Mouse (Mus musculus): ENCODE measurements around the gene Kcna10. TPM values are rescaled to one million over a fixed set of nuclear protein-coding genes. Genes with fewer than 3 reads are reported as not detected.

The Kcna10 gene
- not detected in 2 replicates for polyA plus RNA-seq (2011; ENCODE audit: insufficient read depth, insufficient read length, low read depth, missing spikeins)

DNA sequence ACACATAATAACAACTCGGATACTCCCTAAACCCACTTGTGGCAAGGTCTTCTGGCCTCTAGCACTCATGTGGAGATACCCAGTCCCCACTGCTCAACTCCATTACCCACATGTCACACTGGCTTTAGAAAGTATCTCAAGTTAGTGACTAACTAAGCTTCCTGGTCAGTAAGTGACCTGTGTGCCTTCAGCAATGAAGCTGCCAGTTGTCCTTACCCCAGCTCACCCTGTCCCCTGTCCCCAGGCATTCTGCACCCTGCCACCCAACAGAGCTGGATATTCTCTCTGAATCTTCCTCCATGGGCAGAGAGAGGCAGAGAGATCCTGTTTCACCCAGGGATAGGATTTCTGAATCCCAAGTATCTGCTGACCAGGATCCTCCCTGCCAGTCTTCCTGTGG lies at the start of gene Kcna10:
Gene Kcna10 (plus strand): TSS at position 301 of the 400 bp plus-strand sequence.
- TF ChIP-seq EP300 (IDR thresholded peaks at IDR 0.05; ENCODE audit: insufficient read depth, low read depth, low read length) (no peak), CTCF (IDR thresholded peaks at IDR 0.05; ENCODE audit: low read depth, low read length) (no peak), POLR2A (IDR thresholded peaks at IDR 0.05; ENCODE audit: insufficient read depth, low read length) (no peak)
- Histone ChIP-seq H3K4me1 (ENCODE audit: control insufficient read depth, insufficient read depth, low read length) (no peaks in the 10 kb centered on the region), H3K9me3 (replicated peaks; ENCODE audit: control insufficient read depth, insufficient read depth, low read length, poor library complexity, severe bottlenecking) (no peaks in the 10 kb centered on the region), H3K9ac (ENCODE audit: low read depth, poor library complexity, severe bottlenecking) (no peak within 1 kb of the TSS), H3K27ac (ENCODE audit: insufficient read depth, low read length) (no peak within 1 kb of the TSS), H3K27me3 (ENCODE audit: control insufficient read depth, insufficient read depth, low read length, poor library complexity, severe bottlenecking) (no peaks in the 10 kb centered on the region; the same call in 1 of the 2 replicates), H3K36me3 (ENCODE audit: control insufficient read depth, insufficient read depth, low read length, poor library complexity, severe bottlenecking) (no peaks in the 10 kb centered on the region), H3K4me3 (ENCODE audit: low read depth, low read length) (no peak within 1 kb of the TSS)

DNA sequence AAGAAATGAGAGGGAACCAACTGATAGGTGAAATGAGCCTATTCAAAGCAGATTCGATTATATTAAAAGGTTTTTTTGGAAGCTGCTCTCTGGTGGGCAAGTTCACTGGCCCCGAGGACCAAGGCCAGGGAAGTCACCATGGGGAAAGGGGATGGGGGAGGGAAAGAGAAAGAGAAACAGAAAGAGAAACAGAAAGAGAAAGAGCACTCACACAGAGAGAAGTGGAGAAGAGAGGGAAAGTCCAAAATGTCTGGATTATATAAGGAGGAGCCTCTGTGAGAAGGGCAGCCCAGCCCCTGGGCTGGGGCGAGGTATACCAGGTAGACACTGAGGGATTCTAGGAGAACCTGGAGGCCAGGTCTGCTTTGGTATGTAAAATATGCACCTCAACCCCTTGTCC lies 48.4 kb upstream of the Kcna10 start:
- TF ChIP-seq EP300 (IDR thresholded peaks at IDR 0.05; ENCODE audit: insufficient read depth, low read depth, low read length) (no peak), POLR2A (IDR thresholded peaks at IDR 0.05; ENCODE audit: insufficient read depth, low read length) (no peak), CTCF (IDR thresholded peaks at IDR 0.05; ENCODE audit: low read depth, low read length) (no peak)
- no peaks in the 10 kb centered on the region for H3K27me3 ChIP-seq (ENCODE audit: control insufficient read depth, insufficient read depth, low read length, poor library complexity, severe bottlenecking)
- no peaks in the 10 kb centered on the region for H3K9me3 ChIP-seq (replicated peaks; ENCODE audit: control insufficient read depth, insufficient read depth, low read length, poor library complexity, severe bottlenecking)

DNA sequence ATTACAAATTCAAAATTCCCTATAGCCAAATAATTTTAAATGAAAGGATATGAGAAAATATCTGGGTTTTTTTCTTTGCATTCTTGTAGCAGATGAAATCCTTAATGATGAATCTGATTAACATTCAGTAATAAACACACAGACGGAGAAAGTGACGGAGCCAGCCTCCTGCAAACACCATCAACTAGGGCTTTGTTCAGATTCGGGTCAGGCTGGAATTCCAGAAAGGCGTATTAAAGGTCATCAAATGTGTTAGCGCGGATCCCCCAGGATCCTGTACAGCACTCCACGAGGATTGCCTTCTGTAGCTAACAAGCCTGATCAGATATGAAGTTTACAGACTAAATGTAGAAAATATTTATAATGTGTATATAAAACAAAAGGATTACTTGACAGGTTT lies 35.7 kb upstream of the Kcna10 start:
- Histone ChIP-seq H3K27me3 (ENCODE audit: control insufficient read depth, insufficient read depth, low read length, poor library complexity, severe bottlenecking) (no peaks in the 10 kb centered on the region), H3K9ac (ENCODE audit: low read depth, poor library complexity, severe bottlenecking) (no peak overlapping the region), H3K4me3 (ENCODE audit: low read depth, low read length) (no peak overlapping the region), H3K9me3 (replicated peaks; ENCODE audit: control insufficient read depth, insufficient read depth, low read length, poor library complexity, severe bottlenecking) (no peaks in the 10 kb centered on the region), H3K36me3 (ENCODE audit: control insufficient read depth, insufficient read depth, low read length, poor library complexity, severe bottlenecking) (no peaks in the 10 kb centered on the region), H3K4me1 (ENCODE audit: control insufficient read depth, insufficient read depth, low read length) (no peaks in the 10 kb centered on the region), H3K27ac (ENCODE audit: insufficient read depth, low read length) (no peak overlapping the region)
- no peak for TF ChIP-seq POLR2A (IDR thresholded peaks at IDR 0.05; ENCODE audit: insufficient read depth, low read length)

More for the DNA sequence above, 48.4 kb upstream of the Kcna10 start:
- H3K4me3 ChIP-seq (ENCODE audit: low read depth, low read length), result no peak overlapping the region
- H3K9ac ChIP-seq (ENCODE audit: low read depth, poor library complexity, severe bottlenecking), result no peak overlapping the region
- no peak overlapping the region for H3K27ac ChIP-seq (ENCODE audit: insufficient read depth, low read length)
- no peaks in the 10 kb centered on the region for H3K4me1 ChIP-seq (ENCODE audit: control insufficient read depth, insufficient read depth, low read length)
- no peaks in the 10 kb centered on the region for H3K36me3 ChIP-seq (ENCODE audit: control insufficient read depth, insufficient read depth, low read length, poor library complexity, severe bottlenecking)

DNA sequence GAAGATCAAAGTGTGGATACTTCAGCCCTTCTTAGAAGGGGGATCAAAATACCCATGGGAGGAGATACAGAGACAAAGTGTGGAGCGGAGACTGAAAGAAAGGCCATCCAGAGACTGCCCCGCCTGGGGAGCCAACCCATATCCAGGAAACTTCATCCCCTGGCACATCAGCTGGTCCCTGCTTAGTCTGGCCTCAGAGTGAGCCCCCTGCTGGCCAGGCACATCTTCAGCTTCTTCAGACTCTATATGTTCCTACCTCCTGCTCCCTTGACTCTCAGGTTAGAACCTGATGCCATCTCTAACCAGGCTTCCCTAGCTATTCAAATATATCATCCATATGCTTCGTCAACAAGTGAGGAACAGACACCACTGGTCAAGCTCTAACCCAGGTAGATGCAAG lies 33.9 kb upstream of the Kcna10 start:
- Histone ChIP-seq H3K27ac (ENCODE audit: insufficient read depth, low read length) (no peak overlapping the region), H3K9me3 (replicated peaks; ENCODE audit: control insufficient read depth, insufficient read depth, low read length, poor library complexity, severe bottlenecking) (no peaks in the 10 kb centered on the region), H3K4me1 (ENCODE audit: control insufficient read depth, insufficient read depth, low read length) (no peaks in the 10 kb centered on the region), H3K36me3 (ENCODE audit: control insufficient read depth, insufficient read depth, low read length, poor library complexity, severe bottlenecking) (no peaks in the 10 kb centered on the region), H3K4me3 (ENCODE audit: low read depth, low read length) (no peak overlapping the region), H3K9ac (ENCODE audit: low read depth, poor library complexity, severe bottlenecking) (no peak overlapping the region), H3K27me3 (ENCODE audit: control insufficient read depth, insufficient read depth, low read length, poor library complexity, severe bottlenecking) (no peaks in the 10 kb centered on the region)
- TF ChIP-seq POLR2A (IDR thresholded peaks at IDR 0.05; ENCODE audit: insufficient read depth, low read length) (no peak), EP300 (IDR thresholded peaks at IDR 0.05; ENCODE audit: insufficient read depth, low read depth, low read length) (no peak), CTCF (IDR thresholded peaks at IDR 0.05; ENCODE audit: low read depth, low read length) (peak; percentile 35)

- Histone ChIP-seq H3K4me1 (ENCODE audit: control insufficient read depth, insufficient read depth, low read length) (no peaks in the 10 kb centered on the region), H3K9ac (ENCODE audit: low read depth, poor library complexity, severe bottlenecking) (no peak overlapping the region), H3K27me3 (ENCODE audit: control insufficient read depth, insufficient read depth, low read length, poor library complexity, severe bottlenecking) (no peaks in the 10 kb centered on the region), H3K36me3 (ENCODE audit: control insufficient read depth, insufficient read depth, low read length, poor library complexity, severe bottlenecking) (no peaks in the 10 kb centered on the region), H3K9me3 (replicated peaks; ENCODE audit: control insufficient read depth, insufficient read depth, low read length, poor library complexity, severe bottlenecking) (no peaks in the 10 kb centered on the region), H3K27ac (ENCODE audit: insufficient read depth, low read length) (no peak overlapping the region), H3K4me3 (ENCODE audit: low read depth, low read length) (no peak overlapping the region)
- no peak for TF ChIP-seq POLR2A (IDR thresholded peaks at IDR 0.05; ENCODE audit: insufficient read depth, low read length)
- TF ChIP-seq EP300 (IDR thresholded peaks at IDR 0.05; ENCODE audit: insufficient read depth, low read depth, low read length), result no peak
- TF ChIP-seq CTCF (IDR thresholded peaks at IDR 0.05; ENCODE audit: low read depth, low read length), result no peak
Measured at GRCm38 (mm10) chr3:107150469-107150868, 32.4 kb upstream of the Kcna10 start.

DNA sequence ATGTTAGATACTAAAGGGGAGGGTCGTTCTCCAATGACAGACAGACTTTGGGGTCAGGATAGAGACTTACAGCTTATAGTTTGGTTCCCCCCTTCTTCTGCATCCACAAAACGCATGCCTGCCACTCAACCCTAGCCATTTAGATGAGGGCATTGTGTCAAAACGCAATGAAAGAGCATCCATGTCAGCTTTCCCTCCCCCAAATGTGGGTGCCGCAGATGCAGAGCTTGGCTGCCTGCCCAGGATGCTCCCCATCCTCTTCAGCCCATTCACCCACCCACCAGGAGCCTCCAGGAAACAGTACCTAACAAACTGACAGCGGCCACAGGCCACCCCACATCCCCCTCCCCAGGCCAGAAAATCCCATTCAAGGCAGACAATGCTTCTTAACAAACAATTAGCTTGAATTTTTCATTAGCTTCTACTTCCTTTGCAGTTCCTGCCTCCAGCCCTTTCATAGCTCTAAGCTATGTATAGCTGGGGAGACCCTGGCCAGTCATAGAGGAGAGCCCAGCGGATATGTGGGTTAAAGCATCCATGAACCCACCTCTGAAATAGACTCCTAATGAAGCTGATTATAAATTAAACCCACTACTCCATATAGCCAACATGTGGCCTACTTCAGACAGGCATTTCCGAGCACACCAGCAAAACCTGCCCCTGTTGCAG lies 31.9 kb upstream of the Kcna10 start:
- H3K9me3 ChIP-seq (replicated peaks; ENCODE audit: control insufficient read depth, insufficient read depth, low read length, poor library complexity, severe bottlenecking), result no peaks in the 10 kb centered on the region

More for the DNA sequence above, 31.9 kb upstream of the Kcna10 start:
- H3K9ac ChIP-seq (ENCODE audit: low read depth, poor library complexity, severe bottlenecking), result no peak overlapping the region
- no peaks in the 10 kb centered on the region for H3K27me3 ChIP-seq (ENCODE audit: control insufficient read depth, insufficient read depth, low read length, poor library complexity, severe bottlenecking)
- TF ChIP-seq EP300 (IDR thresholded peaks at IDR 0.05; ENCODE audit: insufficient read depth, low read depth, low read length) (no peak), CTCF (IDR thresholded peaks at IDR 0.05; ENCODE audit: low read depth, low read length) (no peak), POLR2A (IDR thresholded peaks at IDR 0.05; ENCODE audit: insufficient read depth, low read length) (no peak)
- no peaks in the 10 kb centered on the region for H3K36me3 ChIP-seq (ENCODE audit: control insufficient read depth, insufficient read depth, low read length, poor library complexity, severe bottlenecking)
- no peak overlapping the region for H3K27ac ChIP-seq (ENCODE audit: insufficient read depth, low read length)
- no peaks in the 10 kb centered on the region for H3K4me1 ChIP-seq (ENCODE audit: control insufficient read depth, insufficient read depth, low read length)
- H3K4me3 ChIP-seq (ENCODE audit: low read depth, low read length), result no peak overlapping the region

Data from ES-Bruce4 (cell line).